Mouse (Mus musculus): ENCODE results near the gene Clic4.

DNA sequence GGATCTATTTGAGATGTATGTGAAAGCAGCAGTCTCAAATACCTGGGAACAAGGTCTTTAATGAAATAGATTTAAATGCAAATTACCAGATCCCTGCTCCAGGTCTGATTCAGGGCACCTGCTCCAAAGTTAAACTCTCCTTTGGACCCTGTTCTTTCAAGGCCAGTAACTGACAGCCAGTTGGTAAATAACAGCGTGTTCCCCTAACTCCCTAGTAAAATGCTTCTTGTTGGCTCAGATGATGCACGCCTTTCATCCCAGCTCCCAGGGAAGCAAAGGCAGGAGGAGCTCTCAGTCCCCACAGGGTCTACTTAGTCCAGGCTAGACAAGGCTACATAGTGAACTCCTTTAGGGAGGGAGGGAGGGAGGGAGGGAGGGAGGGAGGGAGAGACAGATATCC, 26.2 kb downstream of the Clic4 start:
- no peak for TF ChIP-seq CTCF (IDR thresholded peaks at IDR 0.05)
- TF ChIP-seq EP300 (IDR thresholded peaks at IDR 0.05): no peak
